Mouse (Mus musculus): ENCODE data around the gene Gm11397. TPM values are rescaled to one million over a fixed set of nuclear protein-coding genes. Genes with fewer than 3 reads are reported as not detected.
"Not testable (repeated sequence)": the region's sequence is repeated elsewhere in the genome, so short reads cannot be mapped to it uniquely, and the experiment has no call there.

Gm11397 gene
- polyA plus RNA-seq (2014; fragmentation: Nextera tagmentation; extraction: Ambion mirVana), result not detected in 2 replicates

- WGBS, result 78% methylated on average over 2 of the region's 2 CpGs
- H3K9ac ChIP-seq (replicated peaks; ENCODE audit: low read depth, low read length); H3K9me3 ChIP-seq (ENCODE audit: control insufficient read depth, low read length); H3K36me3 ChIP-seq (ENCODE audit: control insufficient read depth, insufficient read depth, low read length); H3K4me3 ChIP-seq (ENCODE audit: low read depth, low read length); H3K27ac ChIP-seq (ENCODE audit: low read depth, low read length); ATAC-seq (ENCODE audit: low read depth); H3K4me2 ChIP-seq (ENCODE audit: low read depth, low read length); H3K27me3 ChIP-seq (ENCODE audit: control insufficient read depth, insufficient read depth, low read length); H3K4me1 ChIP-seq (ENCODE audit: control insufficient read depth, insufficient read depth, low read length): not testable (repeated sequence)
These were observed at the start of gene Gm11397 for GRCm38 (mm10) chr13:33395461-33395860. Gene Gm11397, plus strand, starts transcription at chr13:33395761.

GRCm38 (mm10) chr13:33356666-33357065 is 38.9 kb upstream of the Gm11397 start:
- H3K36me3 ChIP-seq (ENCODE audit: control insufficient read depth, insufficient read depth, low read length); H3K4me1 ChIP-seq (ENCODE audit: control insufficient read depth, insufficient read depth, low read length); H3K4me3 ChIP-seq (ENCODE audit: low read depth, low read length); H3K27me3 ChIP-seq (ENCODE audit: control insufficient read depth, insufficient read depth, low read length); H3K4me2 ChIP-seq (ENCODE audit: low read depth, low read length); H3K27ac ChIP-seq (ENCODE audit: low read depth, low read length); H3K9ac ChIP-seq (replicated peaks; ENCODE audit: low read depth, low read length); H3K9me3 ChIP-seq (ENCODE audit: control insufficient read depth, low read length); ATAC-seq (ENCODE audit: low read depth): not testable (repeated sequence)
- no CpG with 5 or more reads among the region's 1 CpGs for WGBS

GRCm38 (mm10) chr13:33432714-33433113 is 37.2 kb downstream of the Gm11397 start:
- H3K4me2 ChIP-seq (ENCODE audit: low read depth, low read length); H3K9ac ChIP-seq (replicated peaks; ENCODE audit: low read depth, low read length); H3K27ac ChIP-seq (ENCODE audit: low read depth, low read length); H3K4me3 ChIP-seq (ENCODE audit: low read depth, low read length); H3K4me1 ChIP-seq (ENCODE audit: control insufficient read depth, insufficient read depth, low read length); ATAC-seq (ENCODE audit: low read depth); H3K9me3 ChIP-seq (ENCODE audit: control insufficient read depth, low read length); H3K36me3 ChIP-seq (ENCODE audit: control insufficient read depth, insufficient read depth, low read length); H3K27me3 ChIP-seq (ENCODE audit: control insufficient read depth, insufficient read depth, low read length): not testable (repeated sequence)

Other genes starting within 250 kb of the Gm11397 start
- gene Serpinb9c, start 236.0 kb upstream of the Gm11397 start, polyA plus RNA-seq (2014; fragmentation: Nextera tagmentation; extraction: Ambion mirVana), result not detected in 2 replicates
- gene Serpinb9d, start 202.8 kb upstream of the Gm11397 start, polyA plus RNA-seq (2014; fragmentation: Nextera tagmentation; extraction: Ambion mirVana), result not detected in 2 replicates
- gene Serpinb9e, start 146.1 kb upstream of the Gm11397 start, polyA plus RNA-seq (2014; fragmentation: Nextera tagmentation; extraction: Ambion mirVana), result not detected in 2 replicates
- not detected in 2 replicates for gene Serpinb9f, start 71.7 kb upstream of the Gm11397 start, polyA plus RNA-seq (2014; fragmentation: Nextera tagmentation; extraction: Ambion mirVana)
- gene Serpinb9g, start 89.0 kb downstream of the Gm11397 start, polyA plus RNA-seq (2014; fragmentation: Nextera tagmentation; extraction: Ambion mirVana), result not detected in 2 replicates